Mouse (Mus musculus) liver, embryonic 16.5 days (tissue): ENCODE measurements around the gene Polr3a. TPM values are rescaled to one million over a fixed set of nuclear protein-coding genes. Genes with fewer than 3 reads are reported as not detected.

ENCODE experiments used
- ATAC-seq: fragments of 200-750 bp; cut with Nextera tagmentation; 2 replicates; pipeline ENCODE4 v1.8.0; 2017; ENCODE audit warnings: low read depth, mild to moderate bottlenecking, moderate number of reproducible peaks, moderate library complexity
- H3K27ac ChIP-seq: fragments of 300-500 bp; sonication (generic); 2 replicates; pipeline ENCODE4 v1.5.1; 2014; ENCODE audit warnings: mild to moderate bottlenecking, low read length
- H3K27me3 ChIP-seq: fragments of 300-500 bp; sonication (generic); 2 replicates; pipeline ENCODE4 v1.6.1; 2014; ENCODE audit warnings: low read depth, low read length, mixed read lengths; ENCODE audit not compliant: control insufficient read depth, insufficient read depth
- H3K36me3 ChIP-seq: fragments of 300-500 bp; sonication (generic); 2 replicates; pipeline ENCODE4 v1.6.1; 2014; ENCODE audit warnings: mild to moderate bottlenecking; ENCODE audit not compliant: control insufficient read depth, insufficient read depth
- H3K4me1 ChIP-seq: fragments of 300-500 bp; sonication (generic); 2 replicates; pipeline ENCODE4 v1.6.1; 2014; ENCODE audit warnings: low read depth, low read length, mixed read lengths; ENCODE audit not compliant: control insufficient read depth
- H3K4me2 ChIP-seq: fragments of 300-500 bp; sonication (generic); 2 replicates; pipeline ENCODE4 v1.6.1; 2014; ENCODE audit warnings: low read depth, low read length, mixed read lengths
- H3K4me3 ChIP-seq: fragments of 300-500 bp; sonication (generic); 2 replicates; pipeline ENCODE4 v1.5.1; 2014; ENCODE audit warnings: low read depth, mild to moderate bottlenecking, low read length
- H3K9ac ChIP-seq: fragments of 300-500 bp; sonication (generic); 2 replicates; pipeline ENCODE4 v1.6.1; 2014; ENCODE audit warnings: low read depth, low read length
- H3K9me3 ChIP-seq: fragments of 300-500 bp; sonication (generic); replicated peaks from 2 replicates; pipeline ENCODE4 v1.6.1; 2016; ENCODE audit warnings: low read length; ENCODE audit not compliant: control insufficient read depth
- WGBS: fragments of 180-500 bp; shearing (Covaris S2); extraction: QIAGEN DNeasy Blood & Tissue Kit; methylation state at CpG from one replicate; pipeline ENCODE4 v1.1.7; 2014; ENCODE audit not compliant: insufficient replicate concordance; 5-methylcytosine and 5-hydroxymethylcytosine counted together
- polyA plus RNA-seq: library from polyadenylated mRNA; unstranded; fragments of >200 nt; fragmentation: Nextera tagmentation; extraction: Ambion mirVana; gene quantifications from 2 replicates; pipeline ENCODE4 v1.2.1, GENCODE M21; 2015

Gene Polr3a
- polyA plus RNA-seq, 1 experiment from 2014 or later = 6.5 TPM

DNA sequence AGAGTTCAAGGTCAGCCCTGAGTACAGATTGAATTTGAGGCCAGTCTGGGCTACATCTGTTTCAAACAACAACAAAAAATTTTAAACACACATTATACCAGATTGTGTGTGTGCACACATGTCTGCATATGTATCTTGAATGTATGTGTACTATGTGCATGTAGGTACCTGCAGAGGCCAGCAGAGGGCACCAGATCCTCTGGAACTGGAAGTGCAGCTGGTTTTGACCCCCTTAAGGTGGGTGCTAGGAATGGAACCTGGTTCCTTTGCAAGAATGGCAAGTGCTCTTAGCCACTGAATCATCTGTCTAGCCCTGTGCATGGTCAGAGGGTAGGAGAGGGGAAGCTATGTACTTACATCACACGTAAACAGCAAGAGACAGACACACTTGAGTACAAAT lies 23.4 kb upstream of the Polr3a start:
- H3K4me2 ChIP-seq = no peak overlapping the region
- H3K4me3 ChIP-seq = no peak overlapping the region
- H3K27ac ChIP-seq = no peak overlapping the region
- WGBS = 74% methylated on average over 1 of the region's 1 CpGs
- ATAC-seq = no peak
- no peaks in the 10 kb centered on the region for H3K36me3 ChIP-seq
- H3K27me3 ChIP-seq = peaks cover 2% of the 10 kb centered on the region
- H3K9me3 ChIP-seq = no peaks in the 10 kb centered on the region
- no peaks in the 10 kb centered on the region for H3K4me1 ChIP-seq
- H3K9ac ChIP-seq = no peak overlapping the region

DNA sequence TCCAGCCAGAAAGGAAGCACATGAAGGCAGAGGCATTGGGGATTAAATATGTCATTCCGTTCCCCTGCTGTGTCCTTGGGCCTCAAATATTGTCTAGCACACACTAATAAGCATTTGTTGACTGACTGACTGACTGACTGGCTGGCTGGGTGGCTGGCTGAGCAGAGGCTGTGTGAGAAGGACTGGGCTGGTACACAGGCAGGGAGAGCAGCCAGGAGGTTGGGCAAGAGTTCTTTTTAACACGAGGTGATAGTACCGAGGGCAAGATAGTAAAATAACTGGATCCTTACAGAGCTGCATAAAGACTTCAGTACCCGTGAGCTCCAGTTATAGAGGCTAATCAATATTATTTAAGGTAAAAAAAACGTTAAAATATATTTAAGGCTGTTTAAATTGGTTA lies 22.7 kb upstream of the Polr3a start:
- Histone ChIP-seq H3K9me3 (no peaks in the 10 kb centered on the region), H3K36me3 (no peaks in the 10 kb centered on the region), H3K27ac (no peak overlapping the region), H3K9ac (no peak overlapping the region), H3K27me3 (peaks cover 2% of the 10 kb centered on the region), H3K4me2 (no peak overlapping the region), H3K4me1 (no peaks in the 10 kb centered on the region), H3K4me3 (no peak overlapping the region)
- WGBS = 49% methylated on average over 5 of the region's 5 CpGs
- ATAC-seq = no peak

DNA sequence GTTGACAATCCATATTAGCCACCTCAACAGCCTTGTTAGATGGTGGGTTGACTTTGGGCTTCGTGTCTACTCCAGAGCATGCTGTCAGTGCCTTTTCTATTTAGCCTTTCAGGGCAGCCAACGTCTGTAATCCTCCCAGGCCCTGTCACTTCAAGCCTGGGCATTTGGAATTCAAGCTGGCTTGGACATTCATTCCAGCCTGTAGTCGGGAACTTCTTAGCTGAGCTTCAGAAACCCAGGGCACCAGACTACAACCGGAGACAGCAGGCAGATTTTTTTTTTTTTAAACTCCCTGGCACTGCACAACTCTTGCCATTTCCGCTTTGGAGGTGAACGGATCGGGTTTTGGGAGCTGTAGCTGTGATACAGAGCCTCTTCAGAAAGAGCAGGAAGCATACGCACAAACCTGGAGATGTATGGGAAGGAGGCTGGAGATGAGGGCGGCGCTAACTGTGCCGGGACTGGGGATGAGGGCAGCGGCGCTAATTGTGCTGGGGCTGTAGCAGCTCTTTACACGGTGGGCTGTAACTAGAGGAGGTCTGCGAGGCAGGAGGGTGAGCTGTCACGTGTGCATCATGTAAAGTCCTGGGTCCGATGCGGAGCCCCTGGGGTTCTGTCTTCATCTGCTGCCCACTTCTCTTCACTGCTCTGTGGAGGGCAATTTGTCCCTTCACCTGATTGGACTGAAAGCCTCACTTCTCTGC lies 21.4 kb upstream of the Polr3a start:
- no peak overlapping the region for H3K27ac ChIP-seq
- H3K4me3 ChIP-seq = no peak overlapping the region
- H3K9me3 ChIP-seq = no peaks in the 10 kb centered on the region
- no peak overlapping the region for H3K9ac ChIP-seq
- no peaks in the 10 kb centered on the region for H3K36me3 ChIP-seq
- peaks cover 2% of the 10 kb centered on the region for H3K27me3 ChIP-seq
- no peaks in the 10 kb centered on the region for H3K4me1 ChIP-seq
- 20% methylated on average over 18 of the region's 18 CpGs for WGBS
- H3K4me2 ChIP-seq = no peak overlapping the region
- ATAC-seq = no peak

DNA sequence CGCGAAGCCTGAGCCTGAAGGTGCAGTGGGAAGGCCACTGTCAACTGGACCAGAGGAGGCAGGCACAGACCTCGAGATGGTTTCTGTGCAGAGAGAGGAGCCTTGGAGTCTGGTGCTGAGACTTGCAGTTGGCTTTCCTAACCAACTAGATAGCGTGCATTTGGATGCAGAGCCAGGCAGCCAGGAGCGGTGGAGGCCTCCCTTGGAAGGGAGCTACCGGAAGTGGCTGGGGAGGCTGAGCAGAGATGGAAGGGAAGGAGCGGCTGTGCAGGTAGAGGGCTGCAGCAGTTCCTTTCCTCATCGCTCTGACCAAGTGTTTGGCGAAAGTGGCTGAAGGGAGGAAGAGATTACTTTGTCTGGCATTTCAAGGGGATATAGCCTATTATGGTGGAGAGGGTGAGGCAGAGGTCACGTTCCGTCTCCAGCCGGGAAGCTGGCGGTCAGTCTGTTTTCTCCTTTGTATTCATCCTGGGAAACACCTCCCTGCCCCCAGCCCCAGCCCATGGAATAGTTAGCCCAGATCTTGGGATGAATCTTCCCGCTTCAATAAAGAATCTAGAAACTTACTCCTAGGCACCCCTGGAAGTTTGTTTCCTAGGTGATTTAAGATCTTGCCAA lies 20.7 kb upstream of the Polr3a start:
- no peak for ATAC-seq
- peaks cover 2% of the 10 kb centered on the region for H3K27me3 ChIP-seq
- H3K9me3 ChIP-seq = no peaks in the 10 kb centered on the region
- H3K4me1 ChIP-seq = no peaks in the 10 kb centered on the region
- H3K27ac ChIP-seq = no peak overlapping the region
- H3K9ac ChIP-seq = no peak overlapping the region
- no peak overlapping the region for H3K4me2 ChIP-seq
- H3K4me3 ChIP-seq = no peak overlapping the region
- 23% methylated on average over 14 of the region's 14 CpGs for WGBS
- H3K36me3 ChIP-seq = no peaks in the 10 kb centered on the region

DNA sequence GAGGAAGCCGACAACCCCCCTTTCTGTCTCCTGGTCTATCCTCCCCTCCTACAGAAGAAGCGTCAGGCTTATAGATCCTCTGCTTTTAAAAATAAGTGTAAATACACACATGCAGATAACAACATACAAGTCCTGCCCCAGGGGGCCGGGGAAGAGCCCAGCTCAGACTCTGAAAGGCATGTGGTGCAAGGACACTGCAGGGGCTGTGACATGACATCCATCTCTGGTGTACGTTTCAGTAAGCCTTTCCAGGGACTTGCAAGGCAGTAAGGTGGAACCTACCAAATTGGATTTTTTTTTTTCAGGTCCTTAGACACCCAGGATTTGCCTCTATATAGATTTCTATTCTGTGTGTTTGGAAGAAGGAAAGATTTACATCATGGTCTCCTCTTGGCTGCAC lies 14.4 kb upstream of the Polr3a start:
- WGBS = 59% methylated on average over 4 of the region's 4 CpGs
- H3K4me2 ChIP-seq = no peak overlapping the region
- H3K27ac ChIP-seq = no peak overlapping the region
- no peak overlapping the region for H3K9ac ChIP-seq
- no peaks in the 10 kb centered on the region for H3K9me3 ChIP-seq
- no peaks in the 10 kb centered on the region for H3K27me3 ChIP-seq
- no peak overlapping the region for H3K4me3 ChIP-seq
- ATAC-seq = no peak
- H3K4me1 ChIP-seq = no peaks in the 10 kb centered on the region
- peaks cover 25% of the 10 kb centered on the region for H3K36me3 ChIP-seq

DNA sequence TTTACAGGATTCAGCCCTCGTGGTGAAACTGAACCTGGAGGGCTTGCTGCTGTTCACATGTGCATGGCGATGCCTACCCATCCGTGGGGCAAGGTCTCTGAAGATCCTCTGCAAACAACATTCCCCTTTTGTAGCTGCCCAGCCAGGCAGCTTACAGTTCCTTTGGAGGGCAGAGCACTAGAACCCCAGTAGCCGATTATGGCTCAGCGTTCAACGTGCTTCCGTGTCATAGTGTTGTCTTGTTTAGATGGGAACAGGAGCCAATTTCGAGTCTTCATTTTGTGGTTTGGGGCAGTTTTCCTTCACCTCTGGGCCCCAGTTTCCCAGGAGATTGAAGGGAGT lies 14.0 kb upstream of the Polr3a start:
- H3K27ac ChIP-seq = no peak overlapping the region
- no peak overlapping the region for H3K4me3 ChIP-seq
- no peaks in the 10 kb centered on the region for H3K4me1 ChIP-seq
- ATAC-seq = no peak
- H3K27me3 ChIP-seq = no peaks in the 10 kb centered on the region
- H3K9ac ChIP-seq = no peak overlapping the region
- no peak overlapping the region for H3K4me2 ChIP-seq
- 42% methylated on average over 8 of the region's 8 CpGs for WGBS
- peaks cover 29% of the 10 kb centered on the region for H3K36me3 ChIP-seq
- H3K9me3 ChIP-seq = no peaks in the 10 kb centered on the region

DNA sequence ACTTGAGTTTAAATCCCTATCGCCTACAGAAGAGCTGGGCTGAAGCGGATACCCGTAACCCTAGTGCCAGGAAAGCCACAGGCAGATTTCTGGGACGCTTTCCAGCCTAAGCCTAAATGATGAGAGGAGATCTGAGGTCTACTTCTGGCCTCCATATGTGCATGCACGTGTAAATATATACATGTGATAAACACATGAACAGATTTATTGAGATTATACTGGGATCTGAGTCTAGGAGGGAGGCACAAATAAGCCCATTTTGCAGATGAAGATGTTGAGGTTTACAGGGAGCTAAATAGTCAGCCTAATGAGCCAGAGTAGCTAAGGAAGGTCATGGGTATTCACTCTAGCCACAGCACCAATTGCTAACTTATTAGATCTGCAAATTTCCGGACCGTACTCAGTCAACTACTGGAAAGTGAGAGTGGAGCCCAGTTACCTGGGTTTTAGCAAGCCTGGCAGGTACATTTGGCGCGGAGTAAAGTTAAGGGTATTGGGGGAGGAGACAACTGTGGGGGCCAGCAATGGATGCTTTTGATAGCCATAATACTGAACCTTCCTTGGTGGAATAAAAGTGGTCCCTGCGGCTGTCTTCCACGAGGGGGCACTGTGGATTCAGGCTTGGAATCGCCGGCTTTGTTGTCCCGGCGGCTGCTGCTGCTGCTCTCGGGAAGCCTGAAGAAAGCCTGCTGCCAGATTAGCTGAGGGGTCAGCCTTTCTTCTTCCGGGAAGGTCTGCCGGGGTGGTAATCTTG lies 13.4 kb upstream of the Polr3a start:
- Histone ChIP-seq H3K27ac (no peak overlapping the region), H3K36me3 (peaks cover 34% of the 10 kb centered on the region), H3K4me1 (no peaks in the 10 kb centered on the region), H3K27me3 (no peaks in the 10 kb centered on the region), H3K9ac (no peak overlapping the region), H3K4me2 (no peak overlapping the region), H3K4me3 (no peak overlapping the region), H3K9me3 (no peaks in the 10 kb centered on the region)
- 22% methylated on average over 18 of the region's 18 CpGs for WGBS
- peak; percentile 55 for ATAC-seq

DNA sequence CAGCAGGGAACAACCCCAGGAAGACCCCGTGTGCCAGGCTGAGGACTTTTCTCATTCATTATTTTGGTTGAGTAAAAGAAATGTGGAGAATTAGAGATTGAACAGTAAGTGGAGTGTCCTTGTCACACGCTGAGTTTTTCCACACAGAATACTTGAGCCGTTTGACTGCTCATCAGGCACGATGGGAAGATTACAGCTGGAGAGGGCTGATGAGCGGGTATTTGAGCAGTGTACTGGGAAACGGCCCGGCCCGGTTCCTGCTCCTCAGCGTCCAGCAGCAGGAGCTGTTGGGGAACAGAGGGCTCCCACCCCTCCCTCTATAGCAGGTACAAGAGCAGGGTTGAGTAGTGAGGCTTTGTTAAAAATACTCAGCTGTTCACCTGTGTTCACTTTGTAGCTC lies 12.6 kb upstream of the Polr3a start:
- 47% methylated on average over 9 of the region's 9 CpGs for WGBS
- peaks cover 42% of the 10 kb centered on the region for H3K36me3 ChIP-seq
- no peak for ATAC-seq

More for the DNA sequence above, 12.6 kb upstream of the Polr3a start:
- no peak overlapping the region for H3K27ac ChIP-seq
- peaks cover 2% of the 10 kb centered on the region for H3K4me1 ChIP-seq
- no peak overlapping the region for H3K4me3 ChIP-seq
- H3K9ac ChIP-seq = no peak overlapping the region
- no peaks in the 10 kb centered on the region for H3K9me3 ChIP-seq
- no peak overlapping the region for H3K4me2 ChIP-seq
- no peaks in the 10 kb centered on the region for H3K27me3 ChIP-seq
